9 mouse cellular contexts compared by ENCODE assay signal in the genomic region with DNA sequence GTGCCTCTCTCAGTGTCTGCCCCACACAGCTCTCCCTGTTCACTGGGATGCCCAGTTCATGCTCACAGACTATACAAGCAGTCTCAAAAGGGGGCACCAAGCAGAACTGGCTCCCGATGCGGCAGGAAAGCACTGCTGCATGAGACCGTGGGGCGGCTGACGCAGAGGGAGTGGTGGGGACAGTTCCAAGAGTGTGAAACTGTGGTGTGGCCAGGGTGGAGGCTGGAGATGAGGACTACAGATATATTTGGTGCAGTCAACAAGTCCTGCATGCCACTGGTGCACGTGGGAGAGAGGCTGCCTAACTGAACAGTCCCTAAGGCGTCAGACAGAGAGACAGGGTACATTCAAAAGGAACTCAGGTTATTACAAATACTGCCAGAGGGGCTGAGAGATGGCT. TPM values are rescaled to one million over a fixed set of nuclear protein-coding genes. Genes with fewer than 3 reads are reported as not detected.
DNase-seq lines count a peak whose midpoint lies in the region; ATAC-seq lines count a peak whose summit lies in the region.
"Had no signal": no experiment of that assay in that cellular context is flagged by ENCODE, and none has a peak within 500 bp of the region (broad histone marks: within the 10 kb centered on the region; RNA-seq: fewer than 3 reads in every experiment).

No protein-coding gene starts in this region.

- H3K9me3 ChIP-seq in limb, embryonic 13.5 days: no peaks in the 10 kb centered on the region
- no peaks in the 10 kb centered on the region for H3K9me3 ChIP-seq in midbrain, embryonic 14.5 days (ENCODE audit: control insufficient read depth, low read length)
- H3K9me3 ChIP-seq: hindbrain, embryonic 15.5 days had no signal

- no peaks in the 10 kb centered on the region for H3K27me3 ChIP-seq in limb, embryonic 13.5 days
- H3K27me3 ChIP-seq in midbrain, embryonic 14.5 days (ENCODE audit: control insufficient read depth, insufficient read depth, low read length): no peaks in the 10 kb centered on the region
- H3K27me3 ChIP-seq: hindbrain, embryonic 15.5 days had no signal

- H3K4me3 ChIP-seq in limb, embryonic 13.5 days: no peak overlapping the region
- no peak overlapping the region for H3K4me3 ChIP-seq in midbrain, embryonic 14.5 days (replicated peaks; ENCODE audit: low read depth, low read length)
- H3K4me3 ChIP-seq: hindbrain, embryonic 15.5 days had no signal

- H3K4me2 ChIP-seq in limb, embryonic 13.5 days (replicated peaks): no peak overlapping the region; the same call in 1 of the 2 replicates
- no peak overlapping the region for H3K4me2 ChIP-seq in midbrain, embryonic 14.5 days (ENCODE audit: low read length)
- H3K4me2 ChIP-seq: hindbrain, embryonic 15.5 days had no signal

- peaks cover 5% of the 10 kb centered on the region; the same call in 1 of the 2 replicates for H3K4me1 ChIP-seq in limb, embryonic 13.5 days
- H3K4me1 ChIP-seq in midbrain, embryonic 14.5 days (ENCODE audit: control insufficient read depth, insufficient read depth, low read length): no peaks in the 10 kb centered on the region
- H3K4me1 ChIP-seq: hindbrain, embryonic 15.5 days had no signal

- H3K36me3 ChIP-seq in limb, embryonic 13.5 days: no peaks in the 10 kb centered on the region
- H3K36me3 ChIP-seq in midbrain, embryonic 14.5 days (ENCODE audit: control insufficient read depth, insufficient read depth, low read length): no peaks in the 10 kb centered on the region
- H3K36me3 ChIP-seq: hindbrain, embryonic 15.5 days had no signal

- no peak overlapping the region for H3K9ac ChIP-seq in limb, embryonic 13.5 days
- no peak overlapping the region for H3K9ac ChIP-seq in midbrain, embryonic 14.5 days (replicated peaks; ENCODE audit: low read length)
- H3K9ac ChIP-seq: hindbrain, embryonic 15.5 days had no signal

- WGBS in limb, embryonic 13.5 days: 66% methylated on average over 7 of the region's 7 CpGs
- WGBS in midbrain, embryonic 14.5 days: 84% methylated on average over 7 of the region's 7 CpGs

- intact Hi-C loops in left cerebral cortex, postnatal 25 days (cut with DNase I): loop anchor here (10.0 kb wide), 3 partner anchors 136 to 276 kb away; a partner anchor contains a TSS

- peak; percentile 9 to 50 for DNase-seq in left cerebral cortex, postnatal 25 days (ENCODE audit: low spot score in 2 of 2)
- DNase-seq in left cerebral cortex, adult 11 months (ENCODE audit: low spot score): no peak
- no peak for DNase-seq in gastrocnemius, postnatal 25 days
- no peak for DNase-seq in midbrain, embryonic 14.5 days
- no peak for DNase-seq in kidney, adult 8-10 months

- ATAC-seq in erythroid progenitor cell, adult 5-6 weeks (replicated peaks; ENCODE audit: low FRiP score, poor library complexity, severe bottlenecking): peak; percentile 83
- ATAC-seq in limb, embryonic 13.5 days (ENCODE audit: low FRiP score, low read depth): no peak
- peak; percentile 16; the same call in 1 of the 2 replicates for ATAC-seq in neutrophil, adult 5-6 weeks (ENCODE audit: extremely low read depth, insufficient number of reproducible peaks, low FRiP score, poor library complexity, severe bottlenecking)
- no peak for ATAC-seq in midbrain, embryonic 14.5 days (ENCODE audit: low FRiP score, low TSS enrichment)

- peak overlapping the region; percentile 33; the same call in 1 of the 2 replicates for H3K27ac ChIP-seq in limb, embryonic 13.5 days
- H3K27ac ChIP-seq in midbrain, embryonic 14.5 days (replicated peaks; ENCODE audit: low read depth, low read length): no peak overlapping the region
- H3K27ac ChIP-seq: hindbrain, embryonic 15.5 days had no signal

RNA-seq across cellular contexts. Expression of a gene that starts 22.2 kb away (rescaled TPM):
- 10 to 100 TPM; 80.2 to 81.4 TPM for total RNA-seq in left cerebral cortex, postnatal 25 days (2021)
- total RNA-seq in erythroid progenitor cell, adult 5-6 weeks (2015; ENCODE audit: low replicate concordance): 12.3 and 17.6 TPM in 2 replicates
- 7.7 and 42.9 TPM in 2 replicates for total RNA-seq in erythroid progenitor cell, adult 5-6 weeks (2017; ENCODE audit: low replicate concordance)
- 217 and 221 TPM in 2 replicates for polyA plus RNA-seq in limb, embryonic 13.5 days (2015; fragmentation: Nextera tagmentation; extraction: Ambion mirVana)
- 21.9 and 27.3 TPM in 2 replicates for total RNA-seq in neutrophil, adult 5-6 weeks (2017)
- 100 to 1,000 TPM; 179 to 189 TPM for total RNA-seq in gastrocnemius, postnatal 25 days (2021)
- 183 and 207 TPM in 2 replicates for polyA plus RNA-seq in midbrain, embryonic 14.5 days (2014; fragmentation: Nextera tagmentation; extraction: Ambion mirVana)

RNA-seq across cellular contexts. Expression of a gene that starts 23.5 kb away (rescaled TPM):
- 10 to 100 TPM; 38.7 to 44.2 TPM for total RNA-seq in left cerebral cortex, postnatal 25 days (2021)
- total RNA-seq in erythroid progenitor cell, adult 5-6 weeks (2015; ENCODE audit: low replicate concordance): 12.3 and 22.6 TPM in 2 replicates
- 9.0 and 23.0 TPM in 2 replicates for total RNA-seq in erythroid progenitor cell, adult 5-6 weeks (2017; ENCODE audit: low replicate concordance)
- polyA plus RNA-seq in limb, embryonic 13.5 days (2015; fragmentation: Nextera tagmentation; extraction: Ambion mirVana): 26.8 and 26.9 TPM in 2 replicates
- 66.5 and 67.5 TPM in 2 replicates for total RNA-seq in neutrophil, adult 5-6 weeks (2017)
- total RNA-seq in gastrocnemius, postnatal 25 days (2021): 10 to 100 TPM; 62.2 to 71.7 TPM
- polyA plus RNA-seq in midbrain, embryonic 14.5 days (2014; fragmentation: Nextera tagmentation; extraction: Ambion mirVana): 13.1 and 15.7 TPM in 2 replicates

RNA-seq across cellular contexts. Expression of a gene that starts 34.4 kb away (rescaled TPM):
- total RNA-seq in left cerebral cortex, postnatal 25 days (2021): 1 to 10 TPM in 1 of 2 experiments, under 1 TPM in 1; 0.73 to 1.9 TPM
- 0.42 and 1.8 TPM in 2 replicates for total RNA-seq in erythroid progenitor cell, adult 5-6 weeks (2015; ENCODE audit: low replicate concordance)
- 0.61 and 2.6 TPM in 2 replicates for total RNA-seq in erythroid progenitor cell, adult 5-6 weeks (2017; ENCODE audit: low replicate concordance)
- 2.0 TPM in 2 replicates for polyA plus RNA-seq in limb, embryonic 13.5 days (2015; fragmentation: Nextera tagmentation; extraction: Ambion mirVana)
- total RNA-seq in neutrophil, adult 5-6 weeks (2017): 8.0 and 8.5 TPM in 2 replicates
- total RNA-seq in gastrocnemius, postnatal 25 days (2021): under 1 TPM; 0.29 to 0.36 TPM
- polyA plus RNA-seq in midbrain, embryonic 14.5 days (2014; fragmentation: Nextera tagmentation; extraction: Ambion mirVana): 1.4 and 1.5 TPM in 2 replicates

Comparison
In these comparisons a context has a peak if more than half of its experiments do, and no peak if none do; other contexts are left out.
1. DNase-seq: peak in left cerebral cortex, postnatal 25 days (2 of 2); none in left cerebral cortex, adult 11 months (single experiment), gastrocnemius, postnatal 25 days (single experiment), midbrain, embryonic 14.5 days (single experiment) and kidney, adult 8-10 months (0 of 2).
2. ATAC-seq: peak in erythroid progenitor cell, adult 5-6 weeks (single experiment) and neutrophil, adult 5-6 weeks (single experiment); none in limb, embryonic 13.5 days (single experiment) and midbrain, embryonic 14.5 days (single experiment).